Mouse (Mus musculus) frontal cortex, postnatal 36 days (tissue): ENCODE data around the gene Akp3.

ENCODE experiments used
- DNase-seq, 2 experiments: peaks; one replicate each; pipeline ENCODE4 v3.0.0; 2022; ENCODE audit warnings: low spot score in 2 of 2

Akp3 gene

GRCm38 (mm10) chr1:87124673-87125072, at the start of gene Akp3:
Gene Akp3, plus strand, starts transcription at chr1:87124973.
- no peak for DNase-seq

DNA sequence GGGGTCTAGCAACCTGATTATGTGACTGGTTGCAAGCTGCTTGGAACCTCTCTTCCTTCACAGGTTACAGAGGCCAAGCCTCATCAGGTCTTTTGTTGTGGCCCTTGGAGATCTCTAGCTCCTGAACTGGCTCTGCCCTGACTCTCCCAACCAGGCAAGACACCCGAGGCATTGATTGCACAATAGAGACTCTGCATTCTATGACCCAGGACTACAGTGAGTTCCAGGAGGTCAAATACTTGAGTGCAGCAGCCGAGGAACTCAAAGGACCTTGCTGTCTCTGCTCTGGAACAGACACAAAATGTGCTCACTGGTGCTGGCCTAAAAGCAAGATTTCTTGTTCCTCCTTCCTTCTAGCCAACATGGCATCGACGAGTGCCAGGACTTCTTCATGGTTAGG, 38.6 kb upstream of the Akp3 start:
- DNase-seq, result no peak

DNA sequence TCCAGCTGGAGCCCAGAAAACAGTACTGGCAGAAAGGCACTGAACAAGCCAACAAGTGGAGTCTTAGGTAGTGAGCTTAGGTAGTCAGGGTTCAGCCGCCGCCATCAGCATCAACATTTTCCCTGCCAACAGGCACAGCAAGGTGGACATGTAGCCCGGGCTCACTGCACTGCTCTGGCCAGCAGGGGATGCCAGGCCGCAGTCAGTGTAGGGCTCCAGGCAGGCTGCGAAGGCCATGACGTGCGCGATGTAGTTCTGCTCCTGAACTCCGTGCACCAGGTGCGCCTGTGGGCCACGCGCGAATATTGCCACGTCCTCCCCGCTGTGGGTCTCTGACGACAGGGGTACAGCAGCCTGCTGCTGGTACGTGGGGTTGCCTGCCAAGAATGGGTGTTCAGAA, 37.8 kb upstream of the Akp3 start:
- DNase-seq, result no peak

DNA sequence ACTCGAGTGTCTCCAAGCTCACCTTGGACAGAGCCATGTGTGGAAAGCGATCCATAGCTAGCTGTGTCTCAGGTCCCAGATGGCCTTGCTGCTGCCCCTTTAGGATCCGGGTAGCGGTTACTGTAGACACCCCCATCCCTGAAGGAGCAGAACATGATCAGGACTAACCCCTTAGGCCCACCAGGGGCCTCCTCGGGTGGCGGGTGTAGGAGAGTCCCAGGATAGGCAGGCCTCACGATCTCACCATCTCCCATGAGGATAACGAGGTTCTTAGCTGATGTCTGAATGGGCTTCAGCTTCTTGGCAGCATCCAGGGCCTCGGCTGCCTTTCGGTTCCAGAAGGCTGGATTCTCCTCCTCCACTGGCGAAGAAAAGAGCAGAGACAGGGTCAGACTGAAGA, 35.5 kb upstream of the Akp3 start:
- no peak for DNase-seq

DNA sequence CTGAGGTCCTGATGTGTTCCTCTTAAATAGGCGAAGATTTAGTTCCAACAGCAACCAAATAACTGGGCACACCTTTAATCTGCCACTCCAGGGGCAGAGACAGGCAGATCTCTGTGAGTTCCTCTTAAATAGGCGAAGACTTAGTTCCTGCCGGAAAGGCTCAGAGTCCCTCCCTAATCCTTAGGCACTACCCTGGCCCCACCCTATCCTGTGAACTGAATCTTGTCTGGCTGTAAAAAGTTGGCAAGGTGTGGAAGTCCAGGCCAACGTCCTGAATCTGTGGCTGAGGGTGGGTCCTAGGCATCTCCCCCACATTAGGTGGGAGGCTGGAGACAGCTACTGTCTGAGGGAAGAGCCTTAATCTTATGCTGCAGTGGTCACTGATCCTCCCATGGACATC, 34.9 kb upstream of the Akp3 start, which contains the start of gene Alppl2:
TSS of gene Alppl2 (minus strand) at position 101 of the 400 bp plus-strand sequence.
- DNase-seq, result no peak

DNA sequence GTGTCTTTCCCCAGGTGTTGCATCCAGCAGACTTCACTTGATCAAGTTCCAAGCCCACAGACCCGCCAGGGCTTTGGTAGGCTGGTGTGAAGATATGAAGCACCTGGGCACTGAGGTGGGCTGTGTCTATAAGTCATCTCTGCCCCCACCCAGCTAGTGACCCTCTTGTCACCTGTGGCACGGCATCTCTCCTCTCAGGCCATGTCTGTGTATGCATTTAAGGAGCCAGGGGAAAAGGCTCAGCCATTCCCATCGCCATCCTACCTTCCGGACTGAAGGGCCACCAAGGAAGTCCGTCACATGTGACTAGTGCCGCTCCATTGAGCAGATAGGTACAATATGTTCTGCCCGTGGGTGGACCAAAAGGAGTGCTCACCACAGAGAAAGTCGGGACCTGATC, 29.1 kb upstream of the Akp3 start:
- no peak for DNase-seq

- peak; percentile 30 to 31 for DNase-seq
Observed at GRCm38 (mm10) chr1:87098358-87098975, 26.3 kb upstream of the Akp3 start.

DNA sequence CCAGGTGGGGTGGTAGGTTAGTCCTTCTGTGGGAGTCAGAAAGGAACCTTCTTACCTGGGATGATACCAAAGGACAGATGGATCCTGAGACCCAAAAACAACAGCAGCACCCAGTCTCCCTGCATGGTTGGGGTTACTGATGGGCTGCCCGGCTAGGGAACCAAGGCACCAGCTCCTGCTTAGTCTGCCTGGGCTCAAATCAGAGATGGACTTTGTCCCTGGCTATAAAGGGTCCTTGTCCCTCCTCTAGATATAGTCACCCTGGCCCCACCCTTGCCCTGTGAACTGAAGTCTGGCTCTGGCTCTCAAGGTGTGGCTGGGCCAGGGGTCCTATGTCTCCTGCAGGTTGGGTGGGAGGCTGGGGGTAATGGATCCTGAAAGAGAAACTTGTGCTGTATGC, 23.4 kb upstream of the Akp3 start, which contains the start of gene Alpi:
TSS of gene Alpi (minus strand) at position 196 of the 400 bp plus-strand sequence.
- no peak for DNase-seq

- no peak for DNase-seq
Observed at GRCm38 (mm10) chr1:87102114-87102513, 22.7 kb upstream of the Akp3 start.

DNA sequence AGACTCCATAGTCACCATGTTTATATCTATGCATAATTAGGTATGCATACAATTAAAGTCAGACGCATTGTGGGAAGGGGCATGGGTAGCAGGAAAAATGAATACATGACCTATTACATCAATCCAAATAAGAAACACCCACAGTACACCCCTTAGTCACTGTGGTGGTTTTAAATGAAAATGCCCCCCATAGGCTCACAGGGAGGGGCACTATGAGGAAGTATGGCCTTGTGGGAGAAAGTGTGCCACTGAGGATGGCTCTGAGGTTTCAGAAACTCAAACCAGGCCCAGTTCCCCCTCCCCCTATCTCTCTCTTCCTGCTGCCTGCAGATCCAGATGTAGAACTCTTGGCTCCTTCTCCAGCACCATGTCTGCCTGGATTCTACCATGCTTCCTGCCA, 20.8 kb upstream of the Akp3 start:
- no peak for DNase-seq

GRCm38 (mm10) chr1:87106536-87106935, 18.2 kb upstream of the Akp3 start:
- DNase-seq, result no peak

DNA sequence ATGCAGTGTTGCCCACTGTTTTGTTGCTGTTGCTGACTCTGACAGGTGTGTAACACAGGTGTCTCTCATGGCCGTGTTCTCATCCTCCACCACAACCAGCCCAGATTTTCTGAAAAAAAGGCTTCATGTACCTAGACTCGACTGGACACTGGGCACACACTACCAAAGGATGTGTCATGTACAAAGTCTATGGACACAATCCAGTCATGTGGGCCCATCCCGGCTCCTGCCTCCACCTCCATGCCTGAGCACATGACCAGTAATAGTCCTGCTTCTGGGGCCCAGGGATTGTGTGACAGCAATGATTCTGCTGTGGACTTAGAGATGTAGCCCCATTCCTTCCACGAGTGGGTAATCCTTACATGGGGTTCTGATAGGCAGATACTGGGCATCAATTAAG, 16.2 kb upstream of the Akp3 start:
- no peak for DNase-seq

DNA sequence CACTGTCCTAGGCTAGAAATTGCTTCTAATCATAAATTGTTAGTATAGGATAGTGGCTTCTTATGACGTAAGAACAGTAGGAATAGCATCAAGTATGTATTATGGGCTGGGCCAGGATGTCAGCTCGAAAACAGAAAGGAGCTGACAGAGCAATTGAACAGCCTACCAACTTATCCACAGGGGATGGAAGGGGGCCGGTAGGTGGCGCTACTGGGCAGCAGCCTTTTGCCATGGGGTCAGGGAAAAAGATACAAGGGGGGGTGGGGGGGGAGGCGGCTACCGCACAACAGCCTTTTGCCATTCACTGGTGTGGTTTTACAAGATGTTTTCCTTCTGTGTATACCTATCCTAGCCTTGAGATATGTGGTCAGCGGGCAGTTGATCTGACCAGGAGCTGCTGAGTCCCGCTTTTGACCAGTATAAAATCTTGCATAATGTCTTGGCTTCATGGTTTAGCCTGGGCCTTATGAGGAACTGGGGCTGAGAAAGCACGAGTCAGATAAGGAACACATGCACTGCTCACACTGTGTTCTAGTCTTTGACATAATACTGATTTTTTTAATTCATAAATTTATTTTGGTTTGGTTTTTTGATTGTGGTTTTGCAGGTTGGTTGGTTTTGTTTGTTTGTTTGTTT, 12.9 kb upstream of the Akp3 start:
- DNase-seq, result no peak

- DNase-seq, result no peak
Observed at GRCm38 (mm10) chr1:87114784-87115183, 10.0 kb upstream of the Akp3 start.

- peak; percentile 48 to 57 for DNase-seq
Observed at GRCm38 (mm10) chr1:87127206-87128030, 2.6 kb downstream of the Akp3 start.

- no peak for DNase-seq
Observed at GRCm38 (mm10) chr1:87131803-87132202, 7.0 kb downstream of the Akp3 start.

DNA sequence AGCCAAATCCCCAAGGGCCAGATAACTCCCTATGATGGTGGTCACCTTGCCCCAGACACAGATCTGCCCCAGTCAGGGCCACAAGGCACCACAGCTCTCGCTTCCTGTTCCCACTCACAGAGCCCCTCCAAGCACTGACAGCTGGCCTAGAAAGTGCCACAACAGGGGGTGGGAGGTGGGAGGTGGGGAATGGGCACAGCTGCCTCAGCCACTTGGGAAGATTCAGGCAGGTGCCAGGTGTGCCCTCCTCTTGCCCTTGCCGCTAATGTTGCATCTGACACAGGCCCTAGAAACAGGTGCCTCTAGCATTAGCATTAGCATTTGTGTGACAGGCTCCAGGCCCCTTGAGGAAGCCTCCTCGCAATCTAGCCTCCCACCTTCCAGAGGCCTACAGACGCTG, 16.8 kb downstream of the Akp3 start:
- DNase-seq, result no peak

- DNase-seq, result no peak
Observed at GRCm38 (mm10) chr1:87142456-87142855, 17.7 kb downstream of the Akp3 start.

- DNase-seq, result no peak
Observed at GRCm38 (mm10) chr1:87143141-87143540, 18.4 kb downstream of the Akp3 start.

DNA sequence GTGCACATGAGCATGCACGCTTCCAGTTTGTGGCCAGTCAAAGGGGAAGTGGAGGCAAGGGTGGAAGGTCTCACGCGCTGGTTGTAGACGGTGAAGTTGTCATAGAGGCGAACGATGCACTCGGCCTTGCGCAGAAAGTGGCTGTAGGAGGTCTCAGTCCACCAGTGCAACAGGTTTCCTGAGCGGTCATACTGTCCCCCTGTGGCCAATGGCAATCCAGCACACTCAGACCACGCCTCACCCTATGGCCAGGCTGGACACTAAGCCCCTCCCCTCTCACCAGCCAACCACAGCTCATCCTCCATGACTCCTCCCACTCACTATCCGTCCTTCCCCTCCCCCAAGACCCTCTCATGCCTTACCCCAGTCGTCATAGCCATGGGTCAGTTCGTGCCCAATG, 24.6 kb downstream of the Akp3 start:
- DNase-seq, result no peak

DNA sequence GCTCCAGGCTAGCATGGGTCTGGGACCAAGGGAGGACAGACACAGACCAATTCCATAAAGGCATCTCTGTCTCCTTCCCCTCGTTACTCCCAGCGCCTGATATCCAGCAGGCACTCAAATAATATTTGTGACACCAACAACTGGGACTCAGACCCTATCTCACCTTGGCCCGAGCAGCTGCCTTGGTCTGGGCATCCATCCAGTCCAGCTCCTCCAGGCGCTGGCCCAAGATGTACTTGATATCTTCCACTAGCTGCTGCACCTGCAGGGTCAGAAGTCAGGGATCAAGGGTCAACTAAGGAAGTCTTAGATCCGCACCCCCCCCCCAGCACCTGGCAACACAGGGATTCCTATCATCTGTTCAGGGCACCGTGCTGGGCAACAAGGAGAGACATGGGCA, 26.5 kb downstream of the Akp3 start:
- no peak for DNase-seq

DNA sequence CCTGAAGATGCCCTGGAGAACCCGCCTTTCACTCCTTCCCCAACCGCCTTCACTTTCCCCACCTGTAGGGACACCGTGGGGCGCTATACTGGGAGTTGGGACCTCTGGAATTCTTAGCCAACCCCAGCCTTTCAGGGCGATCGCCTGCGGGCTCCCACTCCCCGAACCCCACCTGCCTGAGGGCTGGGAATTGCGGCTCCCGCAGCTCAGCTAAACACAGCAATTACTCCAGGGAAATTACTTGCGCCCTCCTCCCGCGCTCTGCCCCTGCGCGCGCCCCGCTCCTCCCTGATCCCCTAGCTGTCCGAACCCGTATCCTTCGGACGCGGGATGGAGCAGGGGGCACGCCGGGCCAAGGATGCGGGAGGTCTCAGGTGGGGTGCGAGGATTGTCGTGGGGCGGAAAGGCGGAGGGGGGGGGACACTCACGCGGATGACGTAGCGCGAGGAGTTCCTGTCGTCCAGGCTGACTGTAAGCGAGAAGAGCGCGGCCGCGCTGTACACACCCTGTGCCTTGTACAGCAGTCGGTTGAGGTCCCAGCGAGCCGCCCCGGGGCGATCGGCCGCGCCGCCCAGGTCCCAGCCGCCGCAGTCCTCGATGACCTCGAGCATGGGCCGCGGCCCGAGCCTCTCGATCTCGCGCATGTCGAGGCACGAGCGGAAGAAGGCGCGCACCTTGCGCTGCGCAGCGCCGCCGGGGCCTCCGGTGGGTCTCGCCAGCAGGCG, 29.2 kb downstream of the Akp3 start:
- DNase-seq, result no peak
